9 mouse cellular contexts compared by ENCODE assay signal in genomic region chr2:75588572-75588971, GRCm38 (mm10).
A peak's percentile ranks its signal among the peaks of the same experiment; 100 is the strongest.
DNase-seq lines count a peak whose midpoint lies in the region; ATAC-seq and TF ChIP-seq lines count a peak whose summit lies in the region.
"Had no signal": no experiment of that assay in that cellular context is flagged by ENCODE, and none has a peak within 500 bp of the region (broad histone marks: within the 10 kb centered on the region; RNA-seq: fewer than 3 reads in every experiment).

No protein-coding gene starts in this region.

- H3K4me3 ChIP-seq in heart, adult 2 months, result no peak overlapping the region
- H3K4me3 ChIP-seq: stomach, embryonic 15.5 days had no signal

- H3K4me1 ChIP-seq in heart, adult 2 months (ENCODE audit: control insufficient read depth, insufficient read depth, low read length), result peaks cover 1% of the 10 kb centered on the region

- intact Hi-C loops in heart, adult 2 months (cut with DNase I), result loop anchor here (2.0 to 10.0 kb wide), 6 partner anchors 234 to 886 kb away; no protein-coding TSS in a partner anchor
- intact Hi-C loops in heart, postnatal 25 days (cut with DNase I), result loop anchor here (2.0 to 10.0 kb wide), 5 partner anchors 116 to 886 kb away; no protein-coding TSS in a partner anchor
- intact Hi-C loops in heart, postnatal 36 days (cut with DNase I), result loop anchor here (2.0 to 10.0 kb wide), 5 partner anchors 276 to 886 kb away; no protein-coding TSS in a partner anchor
- intact Hi-C loops in left cerebral cortex, postnatal 25 days (cut with DNase I), result loop anchor here (5.0 to 10.0 kb wide), 2 partner anchors 276 to 534 kb away; no protein-coding TSS in a partner anchor

- peak; percentile 28 to 47 for DNase-seq in heart, adult 2 months
- DNase-seq in heart, postnatal 25 days (ENCODE audit: low spot score), result no peak
- peak; percentile 77 for DNase-seq in ES-CJ7 (ENCODE audit: low read depth, low spot score)
- peak; percentile 62 to 68 for DNase-seq in heart, postnatal 36 days
- DNase-seq in left cerebral cortex, postnatal 25 days (ENCODE audit: low spot score in 2 of 2), result peak; percentile 86 to 90
- peak; percentile 90 for DNase-seq in naive thymus-derived CD4-positive, alpha-beta T cell, adult 2 months (ENCODE audit: low read depth)
- peak; percentile 67 for DNase-seq in testis, postnatal 14 days (ENCODE audit: low spot score)

- no peaks in the 10 kb centered on the region for H3K36me3 ChIP-seq in heart, adult 2 months (ENCODE audit: control insufficient read depth, insufficient read depth, low read length)
- H3K36me3 ChIP-seq: stomach, embryonic 15.5 days had no signal

- peak; percentile 97; the same call in 1 of the 2 replicates for TF ChIP-seq CTCF in heart, adult 2 months (IDR thresholded peaks at IDR 0.05)

- H3K27ac ChIP-seq in heart, adult 2 months, result no peak overlapping the region
- H3K27ac ChIP-seq: stomach, embryonic 15.5 days had no signal

- H3K79me2 ChIP-seq in heart, adult 2 months (replicated peaks; ENCODE audit: control insufficient read depth, insufficient read depth, low read length), result no peaks in the 10 kb centered on the region

- no peak for TF ChIP-seq POLR2A in heart, adult 2 months (IDR thresholded peaks at IDR 0.05; ENCODE audit: insufficient read depth, low read depth, low read length)

- peak; percentile 57 for ATAC-seq in common myeloid progenitor, adult 5-6 weeks (replicated peaks; ENCODE audit: low read depth, poor library complexity, severe bottlenecking)

- TF ChIP-seq EP300 in heart, adult 2 months (IDR thresholded peaks at IDR 0.05; ENCODE audit: insufficient read depth, low read depth, low read length), result no peak

- H3K9ac ChIP-seq in heart, adult 2 months (ENCODE audit: low read depth, low read length), result no peak overlapping the region
- H3K9ac ChIP-seq: stomach, embryonic 15.5 days had no signal

- H3K27me3 ChIP-seq in heart, adult 2 months (ENCODE audit: control insufficient read depth, insufficient read depth, low read length), result no peaks in the 10 kb centered on the region

- WGBS in heart, adult 2 months, result 3% methylated on average over 6 of the region's 6 CpGs
